Comparison of ENCODE assay signal across 9 mouse cellular contexts in the genomic region with DNA sequence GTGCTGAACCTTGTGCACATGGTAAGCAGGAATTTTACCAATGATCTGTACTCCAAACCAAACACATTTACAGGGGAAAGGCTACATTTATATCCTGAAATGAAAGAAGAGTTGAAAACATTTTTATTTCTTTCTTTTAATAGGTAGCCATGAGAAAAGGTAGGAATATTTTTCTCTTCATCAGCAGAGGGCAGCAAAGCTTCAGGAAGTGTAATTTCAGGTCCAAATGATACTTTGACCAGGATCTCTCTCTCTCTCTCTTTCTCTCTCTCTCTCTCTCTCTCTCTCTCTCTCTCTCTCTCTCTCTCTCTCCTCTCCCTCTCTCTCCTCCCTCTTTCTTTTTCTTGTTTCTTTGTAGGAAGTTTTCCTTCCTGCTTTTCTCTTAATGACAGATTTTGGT.
A peak's percentile ranks its signal among the peaks of the same experiment; 100 is the strongest.
DNase-seq lines count a peak whose midpoint lies in the region; ATAC-seq lines count a peak whose summit lies in the region.
"Had no signal": no experiment of that assay in that cellular context is flagged by ENCODE, and none has a peak within 500 bp of the region (broad histone marks: within the 10 kb centered on the region; RNA-seq: fewer than 3 reads in every experiment).

No protein-coding gene starts in this region.

- DNase-seq in cerebellum, adult 8-10 months, result peak; percentile 10
- DNase-seq in cerebellum, adult 11-12 months, result no peak
- peak; percentile 7 for DNase-seq in layer of hippocampus, adult 9-10 months (ENCODE audit: low spot score)
- no peak for DNase-seq in layer of hippocampus, postnatal 25 days (ENCODE audit: extremely low spot score in 1 of 2, low spot score in 1 of 2)
- DNase-seq in MN1 (ENCODE audit: low spot score), result peak; percentile 10
- no peak for DNase-seq in ovary, postnatal 10 days (ENCODE audit: low spot score)
- no peak for DNase-seq in kidney, postnatal 10 days
- DNase-seq: heart, adult 11 months had no signal

- ATAC-seq in granulocyte monocyte progenitor cell, adult 5-6 weeks (replicated peaks; ENCODE audit: poor library complexity, severe bottlenecking), result peak; percentile 37; the same call in 1 of the 2 replicates

Comparison
In these comparisons a context has a peak if more than half of its experiments do, and no peak if none do; other contexts are left out.
1. DNase-seq: peak in cerebellum, adult 8-10 months (single experiment), layer of hippocampus, adult 9-10 months (single experiment) and MN1 (single experiment); none in cerebellum, adult 11-12 months (single experiment), layer of hippocampus, postnatal 25 days (0 of 2), ovary, postnatal 10 days (single experiment) and kidney, postnatal 10 days (single experiment).